Mouse (Mus musculus): ENCODE data around the gene Elmo1.
"Not testable (repeated sequence)": the region's sequence is repeated elsewhere in the genome, so short reads cannot be mapped to it uniquely, and the experiment has no call there.

Gene Elmo1

DNA sequence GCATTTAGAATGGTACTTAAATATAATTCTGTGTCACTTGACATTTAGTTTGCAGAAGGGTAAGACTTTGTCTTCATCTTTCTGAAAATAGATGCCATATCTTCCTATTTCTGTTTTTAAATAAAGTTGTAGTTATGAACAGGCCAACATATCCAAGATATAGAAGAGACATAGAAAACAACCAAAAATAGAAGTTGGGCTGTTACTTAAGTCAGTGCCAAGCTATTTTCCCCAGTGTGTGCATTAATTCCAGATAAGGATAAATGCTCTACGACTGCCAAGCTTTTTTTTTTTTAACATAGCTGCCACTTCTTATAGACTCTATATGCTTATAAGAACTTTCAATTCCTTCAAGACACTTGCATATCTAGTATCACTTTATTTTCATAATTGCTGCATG, 511.0 kb downstream of the Elmo1 start:
- no peak for DNase-seq (ENCODE audit: low read depth, low spot score)

- DNase-seq (ENCODE audit: low read depth, low spot score), result no peak
These were observed 516.5 kb downstream of the Elmo1 start for GRCm38 (mm10) chr13:20606891-20607290.

- DNase-seq (ENCODE audit: low read depth, low spot score), result no peak
These were observed 518.8 kb downstream of the Elmo1 start for GRCm38 (mm10) chr13:20609003-20609688.

- no peak for DNase-seq (ENCODE audit: low read depth, low spot score)
These were observed 525.4 kb downstream of the Elmo1 start for GRCm38 (mm10) chr13:20615596-20616469.

- no peak for DNase-seq (ENCODE audit: low read depth, low spot score)
These were observed 529.5 kb downstream of the Elmo1 start for GRCm38 (mm10) chr13:20619946-20620345.

- DNase-seq (ENCODE audit: low read depth, low spot score), result no peak
These were observed 532.9 kb downstream of the Elmo1 start for GRCm38 (mm10) chr13:20623071-20623850.

- DNase-seq (ENCODE audit: low read depth, low spot score), result no peak
These were observed 537.4 kb downstream of the Elmo1 start for GRCm38 (mm10) chr13:20627796-20628195.

DNA sequence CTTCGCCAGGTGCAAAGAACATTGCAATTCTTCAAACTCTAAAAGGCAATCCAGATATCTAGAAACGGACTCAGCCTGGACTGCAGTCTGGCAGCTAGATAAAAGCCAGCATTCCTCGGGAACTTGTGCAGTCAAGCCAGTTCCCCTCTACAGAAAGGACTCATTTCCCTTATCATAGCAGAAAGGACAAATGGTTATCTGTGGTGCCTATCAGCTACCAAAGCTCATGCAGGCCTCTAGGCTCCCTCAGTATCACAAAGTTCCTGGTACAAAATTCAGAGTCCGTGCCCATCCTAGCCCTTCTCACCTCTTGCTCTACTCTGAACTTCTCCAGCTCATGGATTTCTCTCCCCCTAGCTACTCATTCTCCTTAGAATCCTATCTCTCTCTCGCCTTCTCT, 542.1 kb downstream of the Elmo1 start:
- DNase-seq (ENCODE audit: low read depth, low spot score), result no peak

- DNase-seq (ENCODE audit: low read depth, low spot score), result not testable (repeated sequence)
These were observed 544.3 kb downstream of the Elmo1 start for GRCm38 (mm10) chr13:20634679-20635078.

DNA sequence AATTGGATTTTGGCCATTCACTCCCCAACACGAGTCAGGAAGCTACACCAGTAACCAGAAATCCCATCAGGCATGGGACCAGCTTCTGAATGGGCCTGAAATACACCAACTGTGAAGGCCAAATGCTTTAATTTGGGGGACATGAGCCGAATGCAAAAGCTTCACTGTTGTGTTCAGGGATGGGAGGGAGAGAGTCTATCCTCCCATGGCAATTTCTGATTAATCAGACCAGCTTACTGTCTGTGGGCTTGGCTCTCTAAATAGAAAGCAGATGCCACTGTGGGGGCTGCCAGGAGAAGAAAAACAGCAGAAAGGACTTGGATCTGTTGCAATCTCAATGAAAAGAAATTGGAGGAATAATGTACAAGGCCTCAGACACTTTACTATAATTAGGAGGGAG, 545.2 kb downstream of the Elmo1 start:
- DNase-seq (ENCODE audit: low read depth, low spot score), result no peak
